Mouse (Mus musculus) macrophage (primary cell): ENCODE data around the gene Lap3. TPM values are rescaled to one million over a fixed set of nuclear protein-coding genes. Genes with fewer than 3 reads are reported as not detected.

Experiments used
- polyA plus RNA-seq: library from polyadenylated mRNA; stranded (reverse); fragments of 250-400 nt; gene quantifications from 3 replicates; pipeline ENCODE4 v1.2.4, GENCODE M21; 2018; ENCODE audit warnings: inconsistent platforms

Gene Lap3
- polyA plus RNA-seq, 1 experiment from 2014 or later = 31.1 TPM

Other genes starting within 250 kb of the Lap3 start
- 49.5 to 98.6 TPM (median 74.1 TPM) in 3 replicates for gene Qdpr, start 43.1 kb upstream of the Lap3 start, polyA plus RNA-seq
- gene Clrn2, start 39.6 kb upstream of the Lap3 start, polyA plus RNA-seq = not detected in 3 replicates
- 26.4 to 107 TPM (median 93.5 TPM) in 3 replicates for gene Med28, start 26.9 kb downstream of the Lap3 start, polyA plus RNA-seq
- gene Fam184b, start 146.2 kb downstream of the Lap3 start, polyA plus RNA-seq = not detected in 3 replicates
- gene Ncapg, start 176.5 kb downstream of the Lap3 start, polyA plus RNA-seq = 0.63 to 5.7 TPM (median 4.9 TPM) in 3 replicates